Mouse (Mus musculus) gonadal fat pad, adult 2 months (tissue): Measurements from ENCODE around the gene Cradd. TPM values are rescaled to one million over a fixed set of nuclear protein-coding genes. Genes with fewer than 3 reads are reported as not detected.

ENCODE experiments used
- DNase-seq: peaks from one replicate; pipeline ENCODE4 v3.0.0-alpha.2; 2012; ENCODE audit warnings: low read depth
- polyA plus RNA-seq: library from polyadenylated mRNA; depleted of rRNA; stranded (reverse); fragments of >200 nt; gene quantifications from 2 replicates; pipeline ENCODE4 v1.2.3, GENCODE M21; 2012

Cradd gene
- polyA plus RNA-seq, 1 experiment = 17.1 TPM

- no peak for DNase-seq
These were observed 48.4 kb downstream of the Cradd start for GRCm38 (mm10) chr10:95275488-95275887.

- DNase-seq = no peak
These were observed 50.7 kb downstream of the Cradd start for GRCm38 (mm10) chr10:95273226-95273625.

GRCm38 (mm10) chr10:95269151-95269550 lies 54.8 kb downstream of the Cradd start:
- no peak for DNase-seq

GRCm38 (mm10) chr10:95268366-95268765 lies 55.6 kb downstream of the Cradd start:
- no peak for DNase-seq

GRCm38 (mm10) chr10:95266983-95267382 lies 57.0 kb downstream of the Cradd start:
- no peak for DNase-seq

- DNase-seq = no peak
These were observed 57.7 kb downstream of the Cradd start for GRCm38 (mm10) chr10:95266041-95266762.

- DNase-seq = no peak
These were observed 58.4 kb downstream of the Cradd start for GRCm38 (mm10) chr10:95265576-95265975.

- DNase-seq = no peak
These were observed 59.2 kb downstream of the Cradd start for GRCm38 (mm10) chr10:95264485-95265321.

- no peak for DNase-seq
These were observed 61.5 kb downstream of the Cradd start for GRCm38 (mm10) chr10:95262388-95262787.

- no peak for DNase-seq
These were observed 62.7 kb downstream of the Cradd start for GRCm38 (mm10) chr10:95261279-95261678.

- DNase-seq = no peak
These were observed 63.5 kb downstream of the Cradd start for GRCm38 (mm10) chr10:95260420-95260819.

GRCm38 (mm10) chr10:95258471-95259155 lies 65.3 kb downstream of the Cradd start:
- DNase-seq = peak; percentile 37

GRCm38 (mm10) chr10:95257979-95258378 lies 66.0 kb downstream of the Cradd start:
- no peak for DNase-seq

GRCm38 (mm10) chr10:95256095-95256494 lies 67.8 kb downstream of the Cradd start:
- DNase-seq = no peak

GRCm38 (mm10) chr10:95255018-95255680 lies 68.8 kb downstream of the Cradd start:
- DNase-seq = no peak

- no peak for DNase-seq
These were observed 69.4 kb downstream of the Cradd start for GRCm38 (mm10) chr10:95254453-95255001.

GRCm38 (mm10) chr10:95254046-95254445 lies 69.9 kb downstream of the Cradd start:
- no peak for DNase-seq

- DNase-seq = no peak
These were observed 72.3 kb downstream of the Cradd start for GRCm38 (mm10) chr10:95251674-95252073.

GRCm38 (mm10) chr10:95248362-95248761 lies 75.6 kb downstream of the Cradd start:
- DNase-seq = no peak

GRCm38 (mm10) chr10:95246696-95247095 lies 77.2 kb downstream of the Cradd start:
- DNase-seq = no peak

GRCm38 (mm10) chr10:95245680-95245982 lies 78.3 kb downstream of the Cradd start:
- no peak for DNase-seq
